Mouse (Mus musculus) ES-Bruce4 (cell line): ENCODE results near the gene Rabggta. TPM values are rescaled to one million over a fixed set of nuclear protein-coding genes. Genes with fewer than 3 reads are reported as not detected.
A peak's percentile ranks its signal among the peaks of the same experiment; 100 is the strongest.
"Not testable (repeated sequence)": the region's sequence is repeated elsewhere in the genome, so short reads cannot be mapped to it uniquely, and the experiment has no call there.

ENCODE experiments used
- H3K27ac ChIP-seq: 2 replicates; pipeline ENCODE4 v1.5.1; 2012; ENCODE audit warnings: low read length, inconsistent platforms; ENCODE audit not compliant: insufficient read depth
- H3K27me3 ChIP-seq: 2 replicates; pipeline ENCODE4 v1.6.1; 2012; ENCODE audit warnings: mild to moderate bottlenecking, low read length, inconsistent platforms; ENCODE audit not compliant: control insufficient read depth, poor library complexity, insufficient read depth, severe bottlenecking
- H3K36me3 ChIP-seq: 2 replicates; pipeline ENCODE4 v1.6.1; 2012; ENCODE audit warnings: inconsistent platforms, mild to moderate bottlenecking, low read length, moderate library complexity; ENCODE audit not compliant: control insufficient read depth, poor library complexity, insufficient read depth, severe bottlenecking
- H3K4me1 ChIP-seq: one replicate; pipeline ENCODE4 v1.8.1; 2011; ENCODE audit warnings: low read length; ENCODE audit not compliant: control insufficient read depth, insufficient read depth
- H3K4me3 ChIP-seq: 2 replicates; pipeline ENCODE4 v1.5.1; 2011; ENCODE audit warnings: low read depth, mild to moderate bottlenecking, low read length
- H3K9ac ChIP-seq: 2 replicates; pipeline ENCODE4 v1.6.1; 2012; ENCODE audit warnings: low read depth, mild to moderate bottlenecking, inconsistent platforms; ENCODE audit not compliant: poor library complexity, severe bottlenecking
- H3K9me3 ChIP-seq: replicated peaks from 2 replicates; pipeline ENCODE4 v1.6.1; 2012; ENCODE audit warnings: mild to moderate bottlenecking, low read length, inconsistent platforms; ENCODE audit not compliant: control insufficient read depth, poor library complexity, insufficient read depth, severe bottlenecking
- CTCF ChIP-seq: IDR thresholded peaks from one replicate; pipeline ENCODE4 v1.8.1; 2011; ENCODE audit warnings: low read depth, low read length
- EP300 ChIP-seq: IDR thresholded peaks from 2 replicates; pipeline ENCODE4 v1.6.1; 2011; ENCODE audit warnings: low read depth, low read length; ENCODE audit not compliant: insufficient read depth
- POLR2A ChIP-seq: IDR thresholded peaks from one replicate; pipeline ENCODE4 v1.8.1; 2011; ENCODE audit warnings: low read length; ENCODE audit not compliant: insufficient read depth
- polyA plus RNA-seq: library from polyadenylated mRNA; stranded (reverse); fragments of >200 nt; gene quantifications from 2 replicates; pipeline ENCODE4 v1.2.4, GENCODE M21; 2011; ENCODE audit warnings: low read depth; ENCODE audit not compliant: missing spikeins, insufficient read depth, insufficient read length

Rabggta gene
- polyA plus RNA-seq, 1 experiment: 42.5 TPM

DNA sequence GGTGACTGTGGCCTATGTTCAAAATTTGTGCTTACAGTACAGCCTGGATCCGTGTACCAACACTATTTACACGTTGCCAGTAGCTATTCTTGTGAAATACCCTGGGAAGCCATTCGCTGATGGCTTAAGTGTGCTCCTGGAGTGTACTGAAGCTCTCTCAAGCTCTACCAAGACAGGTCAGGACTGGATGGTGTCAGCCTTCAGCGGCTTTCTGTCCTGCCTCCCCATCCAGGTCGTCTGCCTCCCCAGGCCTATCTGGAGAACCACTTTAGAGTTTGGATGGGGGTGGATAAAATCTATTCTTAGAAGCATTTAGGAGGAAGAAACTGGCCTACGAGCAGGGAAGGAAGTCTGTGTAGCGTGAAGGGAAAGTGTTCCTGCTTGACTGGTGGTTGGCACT lies 41.1 kb upstream of the Rabggta start:
- Histone ChIP-seq H3K27me3 (no peaks in the 10 kb centered on the region), H3K27ac (no peak overlapping the region), H3K9ac (peak overlapping the region; percentile 76), H3K9me3 (no peaks in the 10 kb centered on the region), H3K4me1 (peaks cover 3% of the 10 kb centered on the region), H3K36me3 (no peaks in the 10 kb centered on the region), H3K4me3 (no peak overlapping the region)
- no peak for TF ChIP-seq CTCF
- no peak for TF ChIP-seq EP300

DNA sequence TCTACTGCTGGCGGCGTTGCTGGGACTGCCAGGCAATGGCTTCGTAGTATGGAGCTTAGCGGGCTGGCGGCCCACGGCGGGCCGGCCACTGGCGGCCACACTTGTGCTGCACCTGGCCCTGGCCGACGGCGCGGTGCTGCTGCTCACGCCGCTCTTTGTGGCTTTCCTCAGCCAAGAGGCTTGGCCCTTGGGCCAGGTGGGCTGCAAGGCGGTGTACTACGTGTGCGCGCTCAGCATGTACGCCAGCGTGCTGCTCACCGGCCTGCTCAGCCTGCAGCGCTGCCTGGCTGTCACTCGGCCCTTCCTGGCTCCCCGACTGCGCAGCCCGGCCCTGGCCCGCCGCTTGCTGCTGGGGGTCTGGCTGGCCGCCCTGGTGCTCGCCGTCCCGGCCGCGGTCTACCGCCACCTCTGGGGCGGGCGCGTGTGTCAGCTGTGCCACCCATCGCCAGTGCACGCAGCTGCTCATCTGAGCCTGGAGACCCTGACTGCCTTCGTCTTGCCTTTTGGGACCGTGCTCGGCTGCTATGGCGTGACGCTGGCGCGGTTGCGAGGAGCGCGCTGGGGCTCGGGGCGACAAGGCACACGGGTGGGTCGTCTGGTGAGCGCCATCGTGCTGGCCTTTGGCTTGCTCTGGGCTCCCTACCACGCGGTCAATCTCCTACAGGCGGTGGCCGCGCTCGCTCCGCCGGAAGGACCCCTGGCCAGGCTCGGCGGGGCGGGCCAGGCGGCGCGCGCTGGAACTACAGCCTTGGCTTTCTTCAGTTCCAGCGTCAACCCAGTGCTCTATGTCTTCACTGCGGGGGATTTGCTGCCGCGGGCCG lies 40.1 kb upstream of the Rabggta start:
- Histone ChIP-seq H3K4me1 (peaks cover 2% of the 10 kb centered on the region), H3K27ac (no peak overlapping the region), H3K36me3 (no peaks in the 10 kb centered on the region), H3K27me3 (no peaks in the 10 kb centered on the region), H3K4me3 (peak overlapping the region; percentile 56), H3K9me3 (no peaks in the 10 kb centered on the region), H3K9ac (peak overlapping the region; percentile 76)
- TF ChIP-seq POLR2A: no peak
- TF ChIP-seq CTCF: no peak
- TF ChIP-seq EP300: no peak

DNA sequence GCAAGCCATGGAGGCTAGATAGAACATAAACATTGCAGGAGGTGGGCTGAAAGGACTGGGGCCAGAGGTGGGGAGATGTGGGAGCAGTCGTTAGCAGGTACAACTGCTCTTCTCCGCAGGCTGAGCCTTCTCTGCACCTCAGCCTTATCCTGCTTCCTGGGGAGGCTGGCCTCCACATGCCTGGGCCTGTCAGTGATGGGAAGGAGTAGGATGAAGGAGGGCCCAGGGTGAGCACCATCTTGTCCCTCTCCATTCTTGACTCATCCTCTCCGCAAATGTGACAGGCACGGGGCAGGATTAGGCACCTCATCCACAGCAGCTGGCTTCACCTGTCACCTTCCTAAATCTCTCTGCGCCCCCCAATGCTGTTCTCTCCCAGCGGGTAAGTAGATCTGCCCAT lies 39.1 kb upstream of the Rabggta start, which contains the start of gene Ltb4r2:
Gene Ltb4r2 (plus strand): TSS at position 266 of the 400 bp plus-strand sequence.
- no peaks in the 10 kb centered on the region for H3K9me3 ChIP-seq
- H3K4me1 ChIP-seq: no peaks in the 10 kb centered on the region
- no peak for TF ChIP-seq CTCF
- TF ChIP-seq POLR2A: no peak
- no peak for TF ChIP-seq EP300
- H3K36me3 ChIP-seq: 0 out of 2 replicates have a peak, but pooled peaks cover 2% of the 10 kb centered on the region
- H3K4me3 ChIP-seq: peak within 1 kb of the TSS; percentile 56
- no peaks in the 10 kb centered on the region for H3K27me3 ChIP-seq
- H3K9ac ChIP-seq: peak within 1 kb of the TSS; percentile 76
- no peak within 1 kb of the TSS for H3K27ac ChIP-seq

DNA sequence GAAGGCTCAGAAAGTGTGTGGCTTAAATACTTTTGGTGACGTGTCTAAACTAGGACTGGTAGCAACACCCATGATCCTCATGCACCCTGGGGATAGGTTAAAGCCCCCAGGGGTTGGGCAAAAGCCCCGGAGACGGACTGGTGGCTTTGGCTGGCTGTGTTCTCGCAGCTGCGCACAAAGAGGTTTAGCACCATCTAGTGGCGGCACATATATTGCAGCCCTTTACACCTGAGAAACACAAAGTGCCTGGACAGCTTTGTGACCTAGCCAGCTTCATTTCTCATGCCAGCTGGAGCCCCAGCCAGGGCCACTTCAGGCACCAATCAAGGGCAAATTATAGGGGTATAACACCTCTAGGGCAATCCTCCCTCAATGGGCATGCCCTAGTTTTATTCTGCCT lies 38.1 kb upstream of the Rabggta start:
- not testable (repeated sequence) for H3K9ac ChIP-seq
- TF ChIP-seq CTCF: peak; percentile 69

DNA sequence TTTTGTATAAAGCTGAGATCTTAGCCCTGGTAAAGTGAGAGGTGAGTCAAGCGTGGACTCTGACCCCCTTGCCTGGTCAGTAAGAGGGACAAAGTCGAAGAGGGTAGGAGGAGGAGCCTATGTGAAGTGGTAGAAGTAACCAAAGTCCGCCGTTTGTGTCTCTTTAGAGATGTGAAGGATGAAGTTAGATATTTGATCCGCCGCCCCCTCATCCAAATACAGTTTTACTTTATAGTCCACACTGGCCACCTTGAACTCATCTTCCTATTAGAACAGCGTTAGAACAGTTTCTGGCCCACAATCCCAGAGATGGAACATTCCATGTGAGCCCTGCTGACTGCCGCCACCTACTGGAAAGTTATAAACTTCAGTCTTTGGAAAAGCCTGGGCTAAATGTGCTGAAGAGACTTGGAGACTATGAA lies 36.3 kb upstream of the Rabggta start, which contains the start of gene Cideb:
Gene Cideb (minus strand): TSS at position 96 of the 422 bp plus-strand sequence.
- Histone ChIP-seq H3K27me3 (no peaks in the 10 kb centered on the region), H3K9ac (no peak within 1 kb of the TSS), H3K4me1 (no peaks in the 10 kb centered on the region), H3K9me3 (no peaks in the 10 kb centered on the region), H3K36me3 (peaks cover 7% of the 10 kb centered on the region), H3K4me3 (no peak within 1 kb of the TSS), H3K27ac (no peak within 1 kb of the TSS)
- TF ChIP-seq CTCF (peak; percentile 31), EP300 (no peak), POLR2A (no peak)

More for the DNA sequence above, 38.1 kb upstream of the Rabggta start:
- not testable (repeated sequence) for H3K36me3 ChIP-seq, H3K4me1 ChIP-seq, H3K9me3 ChIP-seq, H3K27me3 ChIP-seq, H3K4me3 ChIP-seq, H3K27ac ChIP-seq

DNA sequence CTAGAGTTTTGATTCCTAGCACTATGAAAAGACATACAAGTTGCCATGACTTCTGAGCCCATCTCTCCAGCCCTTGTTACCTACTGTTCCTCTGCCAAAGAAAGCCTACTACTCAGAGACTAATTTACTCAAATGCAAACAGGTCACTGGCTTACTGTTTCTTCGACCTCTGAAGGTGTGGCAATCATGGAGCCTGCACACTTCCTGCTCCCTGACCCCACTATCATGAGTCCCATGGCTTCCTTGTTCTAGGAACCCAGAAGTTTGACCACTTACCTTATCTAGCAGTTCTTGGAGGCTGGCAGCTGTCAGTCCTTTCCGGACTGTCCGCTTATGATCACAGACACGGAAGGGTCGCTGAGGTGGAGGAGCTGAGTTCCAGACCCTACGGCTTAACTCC lies 35.5 kb upstream of the Rabggta start:
- Histone ChIP-seq H3K4me3 (no peak overlapping the region), H3K27me3 (no peaks in the 10 kb centered on the region)
- TF ChIP-seq CTCF: no peak
- TF ChIP-seq POLR2A: no peak
- TF ChIP-seq EP300: no peak

More for the DNA sequence above, 35.5 kb upstream of the Rabggta start:
- no peak overlapping the region for H3K9ac ChIP-seq
- H3K4me1 ChIP-seq: no peaks in the 10 kb centered on the region
- H3K27ac ChIP-seq: no peak overlapping the region
- H3K36me3 ChIP-seq: peaks cover 15% of the 10 kb centered on the region
- no peaks in the 10 kb centered on the region for H3K9me3 ChIP-seq
